Mouse (Mus musculus): ENCODE results near the gene Gm44790. TPM values are rescaled to one million over a fixed set of nuclear protein-coding genes. Genes with fewer than 3 reads are reported as not detected.
"Not testable (repeated sequence)": the region's sequence is repeated elsewhere in the genome, so short reads cannot be mapped to it uniquely, and the experiment has no call there.

Gm44790 gene
- polyA plus RNA-seq, 1 experiment: not detected

- no peaks in the 10 kb centered on the region for H3K27me3 ChIP-seq (ENCODE audit: control insufficient read depth, insufficient read depth, low read length, poor library complexity, severe bottlenecking)
- H3K4me1 ChIP-seq (ENCODE audit: control insufficient read depth, insufficient read depth, low read length): no peaks in the 10 kb centered on the region
- H3K27ac ChIP-seq (ENCODE audit: insufficient read depth, low read length): peak overlapping the region; percentile 89
- H3K9ac ChIP-seq (ENCODE audit: low read depth, poor library complexity, severe bottlenecking): peak overlapping the region; percentile 15
- H3K9me3 ChIP-seq (replicated peaks; ENCODE audit: control insufficient read depth, insufficient read depth, low read length, poor library complexity, severe bottlenecking): no peaks in the 10 kb centered on the region
- peak; percentile 95 for TF ChIP-seq POLR2A (IDR thresholded peaks at IDR 0.05; ENCODE audit: insufficient read depth, low read length)
- TF ChIP-seq CTCF (IDR thresholded peaks at IDR 0.05; ENCODE audit: low read depth, low read length): no peak
- TF ChIP-seq EP300 (IDR thresholded peaks at IDR 0.05; ENCODE audit: insufficient read depth, low read depth, low read length): no peak
- H3K4me3 ChIP-seq (ENCODE audit: low read depth, low read length): peak overlapping the region; percentile 47
- H3K36me3 ChIP-seq (ENCODE audit: control insufficient read depth, insufficient read depth, low read length, poor library complexity, severe bottlenecking): no peaks in the 10 kb centered on the region
Measured at GRCm38 (mm10) chr6:86487358-86488148, 61.1 kb downstream of the Gm44790 start.

DNA sequence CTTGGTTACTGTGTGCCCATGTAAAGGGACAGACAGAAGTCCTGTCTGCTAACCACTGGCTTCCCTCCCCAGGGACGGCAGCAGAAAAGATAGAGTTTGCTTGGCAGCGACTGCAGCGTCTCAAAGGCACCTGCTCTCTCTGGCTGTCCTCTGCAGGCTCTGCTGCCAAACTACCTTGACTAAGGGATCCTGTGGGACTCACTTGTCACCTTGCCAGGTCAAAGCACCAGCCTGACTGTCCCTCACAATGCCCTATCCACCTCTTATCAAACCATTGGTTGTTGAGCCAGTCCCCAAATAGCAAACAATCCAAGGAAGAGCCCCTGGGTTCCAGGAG, 61.7 kb downstream of the Gm44790 start:
- Histone ChIP-seq H3K9me3 (replicated peaks; ENCODE audit: control insufficient read depth, insufficient read depth, low read length, poor library complexity, severe bottlenecking) (no peaks in the 10 kb centered on the region), H3K27ac (ENCODE audit: insufficient read depth, low read length) (peak overlapping the region; percentile 89), H3K4me1 (ENCODE audit: control insufficient read depth, insufficient read depth, low read length) (no peaks in the 10 kb centered on the region), H3K4me3 (ENCODE audit: low read depth, low read length) (peak overlapping the region; percentile 47; the same call in 1 of the 2 replicates), H3K27me3 (ENCODE audit: control insufficient read depth, insufficient read depth, low read length, poor library complexity, severe bottlenecking) (no peaks in the 10 kb centered on the region), H3K9ac (ENCODE audit: low read depth, poor library complexity, severe bottlenecking) (peak overlapping the region; percentile 15), H3K36me3 (ENCODE audit: control insufficient read depth, insufficient read depth, low read length, poor library complexity, severe bottlenecking) (no peaks in the 10 kb centered on the region)
- no peak for TF ChIP-seq POLR2A (IDR thresholded peaks at IDR 0.05; ENCODE audit: insufficient read depth, low read length)
- TF ChIP-seq CTCF (IDR thresholded peaks at IDR 0.05; ENCODE audit: low read depth, low read length): no peak
- no peak for TF ChIP-seq EP300 (IDR thresholded peaks at IDR 0.05; ENCODE audit: insufficient read depth, low read depth, low read length)

- no peak overlapping the region for H3K27ac ChIP-seq (ENCODE audit: insufficient read depth, low read length)
- H3K4me3 ChIP-seq (ENCODE audit: low read depth, low read length): no peak overlapping the region
- H3K9me3 ChIP-seq (replicated peaks; ENCODE audit: control insufficient read depth, insufficient read depth, low read length, poor library complexity, severe bottlenecking): no peaks in the 10 kb centered on the region
- H3K9ac ChIP-seq (ENCODE audit: low read depth, poor library complexity, severe bottlenecking): no peak overlapping the region
- peaks cover 3% of the 10 kb centered on the region for H3K4me1 ChIP-seq (ENCODE audit: control insufficient read depth, insufficient read depth, low read length)
- H3K27me3 ChIP-seq (ENCODE audit: control insufficient read depth, insufficient read depth, low read length, poor library complexity, severe bottlenecking): no peaks in the 10 kb centered on the region
- H3K36me3 ChIP-seq (ENCODE audit: control insufficient read depth, insufficient read depth, low read length, poor library complexity, severe bottlenecking): no peaks in the 10 kb centered on the region
- TF ChIP-seq POLR2A (IDR thresholded peaks at IDR 0.05; ENCODE audit: insufficient read depth, low read length) (no peak), EP300 (IDR thresholded peaks at IDR 0.05; ENCODE audit: insufficient read depth, low read depth, low read length) (no peak), CTCF (IDR thresholded peaks at IDR 0.05; ENCODE audit: low read depth, low read length) (no peak)
Measured at GRCm38 (mm10) chr6:86489945-86490344, 63.5 kb downstream of the Gm44790 start.

DNA sequence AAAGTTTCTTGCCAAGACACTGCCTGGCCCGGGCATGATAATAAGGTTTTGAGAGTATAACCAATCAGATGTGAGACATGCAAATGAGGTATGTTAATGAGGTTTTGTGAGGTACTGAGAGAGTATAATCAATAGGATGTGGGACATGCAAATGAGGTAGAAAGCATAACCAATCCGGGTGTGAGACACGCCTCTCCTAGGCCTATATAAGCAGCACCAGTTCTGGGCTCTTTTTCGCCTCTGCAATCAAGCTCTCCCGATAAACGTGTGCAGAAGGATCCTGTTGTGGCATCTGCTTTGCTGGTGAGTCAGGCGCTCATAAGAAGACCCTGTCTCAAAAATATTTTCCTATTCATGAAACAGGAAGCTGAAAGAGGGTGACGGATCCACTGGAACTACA, 64.0 kb downstream of the Gm44790 start:
- H3K9ac ChIP-seq (ENCODE audit: low read depth, poor library complexity, severe bottlenecking); H3K9me3 ChIP-seq (replicated peaks; ENCODE audit: control insufficient read depth, insufficient read depth, low read length, poor library complexity, severe bottlenecking): not testable (repeated sequence)

GRCm38 (mm10) chr6:86493469-86494263, 67.2 kb downstream of the Gm44790 start:
- no peak overlapping the region for H3K27ac ChIP-seq (ENCODE audit: insufficient read depth, low read length)
- no peaks in the 10 kb centered on the region for H3K36me3 ChIP-seq (ENCODE audit: control insufficient read depth, insufficient read depth, low read length, poor library complexity, severe bottlenecking)
- no peaks in the 10 kb centered on the region for H3K9me3 ChIP-seq (replicated peaks; ENCODE audit: control insufficient read depth, insufficient read depth, low read length, poor library complexity, severe bottlenecking)
- peaks cover 4% of the 10 kb centered on the region for H3K4me1 ChIP-seq (ENCODE audit: control insufficient read depth, insufficient read depth, low read length)
- TF ChIP-seq EP300 (IDR thresholded peaks at IDR 0.05; ENCODE audit: insufficient read depth, low read depth, low read length): no peak
- no peak for TF ChIP-seq POLR2A (IDR thresholded peaks at IDR 0.05; ENCODE audit: insufficient read depth, low read length)
- no peak for TF ChIP-seq CTCF (IDR thresholded peaks at IDR 0.05; ENCODE audit: low read depth, low read length)
- no peaks in the 10 kb centered on the region for H3K27me3 ChIP-seq (ENCODE audit: control insufficient read depth, insufficient read depth, low read length, poor library complexity, severe bottlenecking)
- no peak overlapping the region for H3K9ac ChIP-seq (ENCODE audit: low read depth, poor library complexity, severe bottlenecking)
- no peak overlapping the region for H3K4me3 ChIP-seq (ENCODE audit: low read depth, low read length)

More for the DNA sequence above, 64.0 kb downstream of the Gm44790 start:
- H3K27ac ChIP-seq (ENCODE audit: insufficient read depth, low read length); H3K4me3 ChIP-seq (ENCODE audit: low read depth, low read length); H3K27me3 ChIP-seq (ENCODE audit: control insufficient read depth, insufficient read depth, low read length, poor library complexity, severe bottlenecking); H3K36me3 ChIP-seq (ENCODE audit: control insufficient read depth, insufficient read depth, low read length, poor library complexity, severe bottlenecking); H3K4me1 ChIP-seq (ENCODE audit: control insufficient read depth, insufficient read depth, low read length): not testable (repeated sequence)

- Histone ChIP-seq H3K9ac (ENCODE audit: low read depth, poor library complexity, severe bottlenecking) (no peak overlapping the region), H3K9me3 (replicated peaks; ENCODE audit: control insufficient read depth, insufficient read depth, low read length, poor library complexity, severe bottlenecking) (no peaks in the 10 kb centered on the region), H3K27ac (ENCODE audit: insufficient read depth, low read length) (peak overlapping the region; percentile 98; the same call in 1 of the 2 replicates), H3K4me1 (ENCODE audit: control insufficient read depth, insufficient read depth, low read length) (peaks cover 5% of the 10 kb centered on the region), H3K27me3 (ENCODE audit: control insufficient read depth, insufficient read depth, low read length, poor library complexity, severe bottlenecking) (no peaks in the 10 kb centered on the region), H3K4me3 (ENCODE audit: low read depth, low read length) (no peak overlapping the region), H3K36me3 (ENCODE audit: control insufficient read depth, insufficient read depth, low read length, poor library complexity, severe bottlenecking) (no peaks in the 10 kb centered on the region)
- TF ChIP-seq EP300 (IDR thresholded peaks at IDR 0.05; ENCODE audit: insufficient read depth, low read depth, low read length) (no peak), POLR2A (IDR thresholded peaks at IDR 0.05; ENCODE audit: insufficient read depth, low read length) (no peak), CTCF (IDR thresholded peaks at IDR 0.05; ENCODE audit: low read depth, low read length) (no peak)
Measured at GRCm38 (mm10) chr6:86494767-86495166, 68.3 kb downstream of the Gm44790 start.

Other genes starting within 250 kb of the Gm44790 start
- gene Tgfa, start 231.4 kb upstream of the Gm44790 start, polyA plus RNA-seq (2011; ENCODE audit: insufficient read depth, insufficient read length, low read depth, missing spikeins): 6.3 and 7.4 TPM in 2 replicates
- 54.2 and 56.0 TPM in 2 replicates for gene Fam136a, start 61.0 kb upstream of the Gm44790 start, polyA plus RNA-seq (2011; ENCODE audit: insufficient read depth, insufficient read length, low read depth, missing spikeins)
- 201 and 274 TPM in 2 replicates for gene Snrpg, start 55.4 kb upstream of the Gm44790 start, polyA plus RNA-seq (2011; ENCODE audit: insufficient read depth, insufficient read length, low read depth, missing spikeins)
- gene Pcyox1, start 29.5 kb upstream of the Gm44790 start, polyA plus RNA-seq (2011; ENCODE audit: insufficient read depth, insufficient read length, low read depth, missing spikeins): 50.1 and 51.7 TPM in 2 replicates
- 79.7 and 81.2 TPM in 2 replicates for gene Tia1, start 22.4 kb upstream of the Gm44790 start, polyA plus RNA-seq (2011; ENCODE audit: insufficient read depth, insufficient read length, low read depth, missing spikeins)
- gene C87436, start 11.7 kb downstream of the Gm44790 start, polyA plus RNA-seq (2011; ENCODE audit: insufficient read depth, insufficient read length, low read depth, missing spikeins): 12.6 and 13.6 TPM in 2 replicates
- gene Pcbp1, start 99.7 kb downstream of the Gm44790 start, polyA plus RNA-seq (2011; ENCODE audit: insufficient read depth, insufficient read length, low read depth, missing spikeins): 328 and 331 TPM in 2 replicates
- gene Asprv1, start 201.5 kb downstream of the Gm44790 start, polyA plus RNA-seq (2011; ENCODE audit: insufficient read depth, insufficient read length, low read depth, missing spikeins): 0.43 and 0.64 TPM in 2 replicates
- 3.4 and 3.8 TPM in 2 replicates for gene Mxd1, start 242.5 kb downstream of the Gm44790 start, polyA plus RNA-seq (2011; ENCODE audit: insufficient read depth, insufficient read length, low read depth, missing spikeins)

Data from ES-Bruce4 (cell line).